Mouse (Mus musculus) limb, embryonic 13.5 days (tissue): ENCODE measurements around the gene Calr4. TPM values are rescaled to one million over a fixed set of nuclear protein-coding genes. Genes with fewer than 3 reads are reported as not detected.

ENCODE experiments used
- ATAC-seq: fragments of 200-750 bp; cut with Nextera tagmentation; 2 replicates; pipeline ENCODE4 v1.8.0; 2017; ENCODE audit warnings: low read depth, moderate number of reproducible peaks, moderate TSS enrichment; ENCODE audit not compliant: low FRiP score
- H3K27ac ChIP-seq: fragments of 300-500 bp; sonication (generic); 2 replicates; pipeline ENCODE4 v1.5.1; 2015; ENCODE audit warnings: inconsistent platforms, mild to moderate bottlenecking, moderate library complexity
- H3K27me3 ChIP-seq: fragments of 300-500 bp; sonication (generic); 2 replicates; pipeline ENCODE4 v1.6.1; 2015; ENCODE audit warnings: mild to moderate bottlenecking, inconsistent platforms
- H3K36me3 ChIP-seq: fragments of 300-500 bp; sonication (generic); 2 replicates; pipeline ENCODE4 v1.6.1; 2015; ENCODE audit warnings: inconsistent platforms, mild to moderate bottlenecking, moderate library complexity
- H3K4me1 ChIP-seq: fragments of 300-500 bp; sonication (generic); 2 replicates; pipeline ENCODE4 v1.6.1; 2015; ENCODE audit warnings: inconsistent platforms
- H3K4me2 ChIP-seq: fragments of 300-500 bp; sonication (generic); replicated peaks from 2 replicates; pipeline ENCODE4 v1.6.1; 2015; ENCODE audit warnings: inconsistent platforms, mild to moderate bottlenecking, moderate library complexity
- H3K4me3 ChIP-seq: fragments of 300-500 bp; sonication (generic); 2 replicates; pipeline ENCODE4 v1.5.1; 2015; ENCODE audit warnings: moderate library complexity, mild to moderate bottlenecking, inconsistent platforms
- H3K9ac ChIP-seq: fragments of 300-500 bp; sonication (generic); 2 replicates; pipeline ENCODE4 v1.6.1; 2015; ENCODE audit warnings: mild to moderate bottlenecking, inconsistent platforms
- H3K9me3 ChIP-seq: fragments of 300-500 bp; sonication (generic); 2 replicates; pipeline ENCODE4 v1.6.1; 2016; ENCODE audit warnings: inconsistent platforms
- WGBS: fragments of 180-500 bp; shearing (Covaris S2); methylation state at CpG from one replicate; pipeline ENCODE4 v1.1.7; 2015; 5-methylcytosine and 5-hydroxymethylcytosine counted together
- polyA plus RNA-seq: library from polyadenylated mRNA; unstranded; fragments of >200 nt; fragmentation: Nextera tagmentation; extraction: Ambion mirVana; gene quantifications from 2 replicates; pipeline ENCODE4 v1.2.1, GENCODE M21; 2015

The Calr4 gene
- polyA plus RNA-seq, 1 experiment from 2014 or later, result not detected

- no peak for ATAC-seq
Observed at GRCm38 (mm10) chr4:109210881-109211280, 23.4 kb upstream of the Calr4 start.

GRCm38 (mm10) chr4:109213986-109214385 lies 20.3 kb upstream of the Calr4 start:
- H3K36me3 ChIP-seq, result no peaks in the 10 kb centered on the region
- H3K9me3 ChIP-seq, result no peaks in the 10 kb centered on the region; the same call in 1 of the 2 replicates
- ATAC-seq, result no peak
- no peak overlapping the region for H3K4me3 ChIP-seq
- 81% methylated on average over 3 of the region's 3 CpGs for WGBS
- H3K9ac ChIP-seq, result no peak overlapping the region
- no peaks in the 10 kb centered on the region for H3K27me3 ChIP-seq
- H3K4me1 ChIP-seq, result no peaks in the 10 kb centered on the region
- no peak overlapping the region for H3K27ac ChIP-seq
- no peak overlapping the region for H3K4me2 ChIP-seq

More at GRCm38 (mm10) chr4:109210881-109211280, 23.4 kb upstream of the Calr4 start:
- no peak overlapping the region for H3K4me3 ChIP-seq
- no peaks in the 10 kb centered on the region for H3K4me1 ChIP-seq
- no peaks in the 10 kb centered on the region; the same call in 1 of the 2 replicates for H3K9me3 ChIP-seq
- H3K27me3 ChIP-seq, result no peaks in the 10 kb centered on the region
- 63% methylated on average over 4 of the region's 4 CpGs for WGBS
- no peak overlapping the region for H3K4me2 ChIP-seq
- H3K9ac ChIP-seq, result no peak overlapping the region
- H3K27ac ChIP-seq, result no peak overlapping the region
- no peaks in the 10 kb centered on the region for H3K36me3 ChIP-seq

- no peak for ATAC-seq
- Histone ChIP-seq H3K9me3 (no peaks in the 10 kb centered on the region), H3K4me1 (no peaks in the 10 kb centered on the region), H3K4me2 (no peak overlapping the region), H3K27ac (no peak overlapping the region), H3K27me3 (no peaks in the 10 kb centered on the region), H3K9ac (no peak overlapping the region), H3K36me3 (no peaks in the 10 kb centered on the region), H3K4me3 (no peak overlapping the region)
- WGBS, result 68% methylated on average over 7 of the region's 7 CpGs
Observed at GRCm38 (mm10) chr4:109218008-109218407, 16.3 kb upstream of the Calr4 start.

GRCm38 (mm10) chr4:109220441-109220940 lies 13.8 kb upstream of the Calr4 start:
- no peaks in the 10 kb centered on the region for H3K27me3 ChIP-seq
- no peak overlapping the region for H3K27ac ChIP-seq
- no peak overlapping the region for H3K9ac ChIP-seq
- WGBS, result 64% methylated on average over 14 of the region's 14 CpGs
- no peak overlapping the region for H3K4me3 ChIP-seq
- ATAC-seq, result no peak
- no peaks in the 10 kb centered on the region for H3K9me3 ChIP-seq
- H3K4me1 ChIP-seq, result no peaks in the 10 kb centered on the region; the same call in 1 of the 2 replicates
- H3K36me3 ChIP-seq, result no peaks in the 10 kb centered on the region
- H3K4me2 ChIP-seq, result no peak overlapping the region

GRCm38 (mm10) chr4:109222001-109222400 lies 12.3 kb upstream of the Calr4 start:
- Histone ChIP-seq H3K4me3 (no peak overlapping the region), H3K4me2 (no peak overlapping the region), H3K9ac (no peak overlapping the region), H3K9me3 (no peaks in the 10 kb centered on the region), H3K4me1 (no peaks in the 10 kb centered on the region; the same call in 1 of the 2 replicates), H3K36me3 (no peaks in the 10 kb centered on the region), H3K27ac (no peak overlapping the region), H3K27me3 (no peaks in the 10 kb centered on the region)
- WGBS, result 64% methylated on average over 3 of the region's 3 CpGs
- ATAC-seq, result no peak

- peak; percentile 36; the same call in 1 of the 2 replicates for ATAC-seq
- no peaks in the 10 kb centered on the region for H3K36me3 ChIP-seq
- H3K4me3 ChIP-seq, result no peak overlapping the region
- 69% methylated on average over 13 of the region's 13 CpGs for WGBS
- peak overlapping the region; percentile 16; the same call in 1 of the 2 replicates for H3K27ac ChIP-seq
- H3K4me2 ChIP-seq, result no peak overlapping the region
- no peaks in the 10 kb centered on the region; the same call in 1 of the 2 replicates for H3K4me1 ChIP-seq
- H3K27me3 ChIP-seq, result no peaks in the 10 kb centered on the region
- H3K9me3 ChIP-seq, result no peaks in the 10 kb centered on the region
- H3K9ac ChIP-seq, result no peak overlapping the region
Observed at GRCm38 (mm10) chr4:109224762-109225552, 9.3 kb upstream of the Calr4 start.

GRCm38 (mm10) chr4:109225606-109226005 lies 8.7 kb upstream of the Calr4 start:
- 66% methylated on average over 6 of the region's 6 CpGs for WGBS
- H3K27ac ChIP-seq, result no peak overlapping the region; the same call in 1 of the 2 replicates

GRCm38 (mm10) chr4:109226071-109226470 lies 8.2 kb upstream of the Calr4 start:
- no peaks in the 10 kb centered on the region for H3K36me3 ChIP-seq
- H3K4me3 ChIP-seq, result no peak overlapping the region
- no peak overlapping the region for H3K4me2 ChIP-seq
- 52% methylated on average over 5 of the region's 5 CpGs for WGBS
- no peaks in the 10 kb centered on the region for H3K27me3 ChIP-seq
- no peak overlapping the region for H3K27ac ChIP-seq
- ATAC-seq, result no peak
- no peaks in the 10 kb centered on the region; the same call in 1 of the 2 replicates for H3K4me1 ChIP-seq
- no peaks in the 10 kb centered on the region for H3K9me3 ChIP-seq
- no peak overlapping the region for H3K9ac ChIP-seq

More at GRCm38 (mm10) chr4:109225606-109226005, 8.7 kb upstream of the Calr4 start:
- no peak; the same call in 1 of the 2 replicates for ATAC-seq
- H3K9ac ChIP-seq, result no peak overlapping the region
- H3K9me3 ChIP-seq, result no peaks in the 10 kb centered on the region
- no peak overlapping the region for H3K4me2 ChIP-seq
- H3K4me1 ChIP-seq, result no peaks in the 10 kb centered on the region; the same call in 1 of the 2 replicates
- no peaks in the 10 kb centered on the region for H3K36me3 ChIP-seq
- no peaks in the 10 kb centered on the region for H3K27me3 ChIP-seq
- no peak overlapping the region for H3K4me3 ChIP-seq

- ATAC-seq, result no peak
- H3K36me3 ChIP-seq, result no peaks in the 10 kb centered on the region
- H3K9me3 ChIP-seq, result no peaks in the 10 kb centered on the region
- 49% methylated on average over 7 of the region's 7 CpGs for WGBS
- H3K4me3 ChIP-seq, result no peak overlapping the region
- no peaks in the 10 kb centered on the region; the same call in 1 of the 2 replicates for H3K4me1 ChIP-seq
- no peak overlapping the region for H3K27ac ChIP-seq
- no peak overlapping the region for H3K9ac ChIP-seq
- no peak overlapping the region for H3K4me2 ChIP-seq
- no peaks in the 10 kb centered on the region for H3K27me3 ChIP-seq
Observed at GRCm38 (mm10) chr4:109229766-109230279, 4.5 kb upstream of the Calr4 start.

GRCm38 (mm10) chr4:109234806-109235350 lies 593 bp downstream of the Calr4 start:
- Histone ChIP-seq H3K36me3 (no peaks in the 10 kb centered on the region), H3K27ac (no peak overlapping the region), H3K4me2 (no peak overlapping the region), H3K4me3 (no peak overlapping the region), H3K9ac (no peak overlapping the region), H3K9me3 (no peaks in the 10 kb centered on the region), H3K4me1 (peaks cover 11% of the 10 kb centered on the region; the same call in 1 of the 2 replicates), H3K27me3 (no peaks in the 10 kb centered on the region)
- WGBS, result 77% methylated on average over 9 of the region's 9 CpGs
- ATAC-seq, result no peak

- WGBS, result 50% methylated on average over 7 of the region's 7 CpGs
- no peak for ATAC-seq
- H3K27ac ChIP-seq, result no peak overlapping the region
- H3K4me1 ChIP-seq, result peaks cover 15% of the 10 kb centered on the region
- no peak overlapping the region for H3K4me2 ChIP-seq
- no peak overlapping the region for H3K4me3 ChIP-seq
- H3K9ac ChIP-seq, result no peak overlapping the region
- no peaks in the 10 kb centered on the region for H3K9me3 ChIP-seq
- H3K36me3 ChIP-seq, result no peaks in the 10 kb centered on the region
- no peaks in the 10 kb centered on the region for H3K27me3 ChIP-seq
Observed at GRCm38 (mm10) chr4:109236186-109236879, 2.0 kb downstream of the Calr4 start.
